Mouse (Mus musculus): ENCODE measurements around the gene Gm28897.
"Not testable (repeated sequence)": the region's sequence is repeated elsewhere in the genome, so short reads cannot be mapped to it uniquely, and the experiment has no call there.

The Gm28897 gene

DNA sequence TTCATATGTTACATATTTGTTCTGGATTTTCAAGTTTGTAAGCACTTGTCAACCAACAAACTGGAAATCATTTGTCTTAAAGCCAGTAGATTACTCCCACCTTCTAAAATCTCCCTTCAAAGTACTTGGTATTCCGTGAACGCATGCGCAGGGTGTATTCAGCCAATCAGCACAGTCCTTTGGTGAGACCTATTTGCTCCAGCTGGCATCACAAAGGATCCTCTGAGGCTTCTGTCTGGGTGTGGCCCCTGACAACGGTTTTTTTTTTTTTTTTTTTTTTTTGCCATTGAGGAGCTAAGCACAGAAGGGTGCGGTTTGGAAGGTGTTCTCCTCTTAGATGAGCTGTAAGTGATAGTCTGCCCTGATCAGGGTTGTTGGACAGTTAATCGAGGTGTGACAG is at the start of gene Gm28897:
Gene Gm28897, plus strand, starts transcription at position 301 of the 400 bp plus-strand sequence.
- TF ChIP-seq GATA4 (IDR thresholded peaks at IDR 0.05; ENCODE audit: insufficient replicate concordance, low read length): not testable (repeated sequence)
